Mouse (Mus musculus) heart, adult 2 months (tissue): ENCODE data around the gene Cnbd2.

Source experiments
- CTCF ChIP-seq: fragments of 200-600 bp; IDR thresholded peaks from 2 replicates; pipeline ENCODE4 v1.8.1; 2022; ENCODE audit warnings: antibody characterized with exemption, mild to moderate bottlenecking, moderate library complexity
- EP300 ChIP-seq: fragments of 200-500 bp; IDR thresholded peaks from 2 replicates; pipeline ENCODE4 v1.6.1; 2011; ENCODE audit warnings: low read depth, low read length, control low read depth; ENCODE audit not compliant: insufficient read depth
- POLR2A ChIP-seq: fragments of 200-500 bp; IDR thresholded peaks from 2 replicates; pipeline ENCODE4 v1.6.1; 2011; ENCODE audit warnings: mild to moderate bottlenecking, low read depth, low read length, control low read depth; ENCODE audit not compliant: insufficient read depth

DNA sequence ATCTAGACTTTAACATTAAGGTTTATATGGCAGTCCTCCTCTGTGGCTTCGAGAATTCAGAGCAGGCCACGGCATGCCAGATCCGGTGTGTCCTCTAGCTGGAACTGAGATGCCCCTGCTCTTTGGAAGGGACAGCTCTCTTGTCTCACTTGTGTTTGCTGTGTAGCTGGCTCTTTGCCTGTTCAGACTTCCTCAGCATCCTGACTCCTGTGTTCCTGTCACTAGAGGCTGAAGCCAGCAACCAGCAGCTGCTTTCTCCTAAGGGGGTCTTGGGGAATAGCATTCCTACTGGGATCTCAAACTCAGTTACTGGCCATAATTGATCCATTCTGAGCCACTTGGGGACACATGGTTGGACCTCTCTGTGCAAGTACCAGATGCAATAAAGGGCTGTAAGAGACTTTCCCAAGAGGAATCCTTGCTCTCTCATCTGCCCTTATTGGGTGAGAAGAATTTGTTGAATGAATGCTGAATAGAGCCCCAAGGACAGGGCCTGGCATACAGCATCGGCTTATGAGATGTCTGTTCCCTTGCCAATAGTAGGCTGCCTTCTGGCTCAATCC is 37.3 kb downstream of the Cnbd2 start:
- TF ChIP-seq CTCF, result no peak
- TF ChIP-seq POLR2A, result no peak
- no peak for TF ChIP-seq EP300
